Mouse (Mus musculus) midbrain, postnatal 0 days (tissue): ENCODE measurements around the gene Scrn2. TPM values are rescaled to one million over a fixed set of nuclear protein-coding genes. Genes with fewer than 3 reads are reported as not detected.

Source experiments
- ATAC-seq: fragments of 200-750 bp; cut with Nextera tagmentation; 2 replicates; pipeline ENCODE4 v1.8.0; 2017; ENCODE audit warnings: moderate number of reproducible peaks, mild to moderate bottlenecking, moderate TSS enrichment, moderate library complexity; ENCODE audit not compliant: low FRiP score
- DNase-seq: peaks from one replicate; pipeline ENCODE4 v3.0.0-alpha.2; 2015; ENCODE audit warnings: low spot score
- H3K27ac ChIP-seq: fragments of 300-500 bp; sonication (generic); 2 replicates; pipeline ENCODE4 v1.5.1; 2014; ENCODE audit warnings: low read depth, mild to moderate bottlenecking, low read length, mixed read lengths
- H3K27me3 ChIP-seq: fragments of 300-500 bp; sonication (generic); 2 replicates; pipeline ENCODE4 v1.6.1; 2014; ENCODE audit warnings: low read length, control low read depth, mixed read lengths; ENCODE audit not compliant: insufficient read depth
- H3K36me3 ChIP-seq: fragments of 300-500 bp; sonication (generic); 2 replicates; pipeline ENCODE4 v1.6.1; 2014; ENCODE audit warnings: low read length, control low read depth, mixed read lengths; ENCODE audit not compliant: insufficient read depth
- H3K4me1 ChIP-seq: fragments of 300-500 bp; sonication (generic); 2 replicates; pipeline ENCODE4 v1.6.1; 2014; ENCODE audit warnings: mild to moderate bottlenecking, control low read depth, antibody characterized with exemption, low read length, mixed read lengths; ENCODE audit not compliant: insufficient read depth
- H3K4me2 ChIP-seq: fragments of 300-500 bp; sonication (generic); 2 replicates; pipeline ENCODE4 v1.6.1; 2014; ENCODE audit warnings: low read depth, mild to moderate bottlenecking, low read length, mixed read lengths; ENCODE audit not compliant: poor library complexity, severe bottlenecking
- H3K4me3 ChIP-seq: fragments of 300-500 bp; sonication (generic); 2 replicates; pipeline ENCODE4 v1.5.1; 2014; ENCODE audit warnings: low read depth, mild to moderate bottlenecking, low read length, moderate library complexity
- H3K9ac ChIP-seq: fragments of 300-500 bp; sonication (generic); replicated peaks from 2 replicates; pipeline ENCODE4 v1.6.1; 2014; ENCODE audit warnings: mild to moderate bottlenecking, low read length, moderate library complexity, mixed read lengths; ENCODE audit not compliant: poor library complexity, severe bottlenecking
- H3K9me3 ChIP-seq: fragments of 300-500 bp; sonication (generic); 2 replicates; pipeline ENCODE4 v1.6.1; 2016; ENCODE audit warnings: low read length, control low read depth
- CTCF ChIP-seq: IDR thresholded peaks from 2 replicates; pipeline ENCODE4 v1.5.1; 2016; ENCODE audit warnings: antibody characterized with exemption, mild to moderate bottlenecking
- WGBS: fragments of 180-500 bp; shearing (Covaris S2); extraction: QIAGEN DNeasy Blood & Tissue Kit; methylation state at CpG from one replicate; pipeline ENCODE4 v1.1.7; 2014; 5-methylcytosine and 5-hydroxymethylcytosine counted together
- polyA plus RNA-seq: library from polyadenylated mRNA; unstranded; fragments of >200 nt; fragmentation: Nextera tagmentation; extraction: Ambion mirVana; gene quantifications from 2 replicates; pipeline ENCODE4 v1.2.1, GENCODE M21; 2015
- total RNA-seq: library from RNA; depleted of rRNA; stranded (reverse); fragments of >200 nt; gene quantifications from 2 replicates; pipeline ENCODE4 v1.2.3, GENCODE M21; 2014

Scrn2 gene
- total and polyA plus RNA-seq, 2 experiments from 2014 or later, result 11.1 to 22.3 TPM

DNA sequence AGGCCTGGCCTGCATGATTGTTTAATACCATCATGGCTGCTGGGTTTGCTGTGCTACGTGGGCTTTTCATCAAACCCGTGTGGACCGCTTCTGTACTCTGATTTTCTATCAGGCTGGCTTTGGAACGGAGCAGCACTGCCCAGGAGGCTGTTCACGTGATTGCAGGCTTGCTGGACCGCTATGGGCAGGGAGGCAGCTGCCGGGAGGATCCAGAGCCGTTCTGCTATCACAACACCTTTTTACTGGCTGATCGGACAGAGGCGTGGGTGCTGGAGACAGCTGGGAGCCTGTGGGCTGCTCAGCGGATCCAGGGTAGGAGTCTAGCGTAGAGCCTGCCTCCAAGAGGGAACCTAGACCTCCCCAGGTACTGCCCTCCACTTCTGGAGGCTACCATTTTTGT, 2.2 kb downstream of the Scrn2 start:
- 86% methylated on average over 12 of the region's 12 CpGs for WGBS
- no peak for DNase-seq
- no peak overlapping the region for H3K4me2 ChIP-seq

DNA sequence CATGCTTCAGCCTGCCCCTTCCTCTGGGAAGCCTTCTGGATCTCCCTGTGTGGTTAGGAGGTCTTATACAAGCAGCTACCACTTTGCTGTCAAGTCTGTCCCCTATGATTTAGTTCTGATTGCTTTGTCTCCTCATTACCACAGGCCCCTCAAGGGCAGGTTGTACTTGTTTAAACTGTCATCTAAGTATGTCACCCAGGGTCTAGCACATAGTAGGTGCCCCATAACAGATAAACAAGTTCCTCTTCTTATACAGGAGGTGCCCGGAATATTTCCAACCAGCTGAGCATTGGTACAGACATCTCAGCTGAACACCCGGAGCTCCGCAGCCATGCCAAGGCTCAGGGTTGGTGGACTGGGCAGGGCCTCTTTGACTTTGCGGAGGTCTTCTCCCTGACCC, 2.8 kb downstream of the Scrn2 start:
- DNase-seq (no peak), ATAC-seq (no peak)
- H3K4me3 ChIP-seq, result no peak overlapping the region
- H3K36me3 ChIP-seq, result 0 out of 2 replicates have a peak, but pooled peaks cover 2% of the 10 kb centered on the region
- no peak overlapping the region for H3K4me2 ChIP-seq
- H3K27me3 ChIP-seq, result no peaks in the 10 kb centered on the region
- H3K9me3 ChIP-seq, result no peaks in the 10 kb centered on the region
- WGBS, result 97% methylated on average over 4 of the region's 4 CpGs
- no peak overlapping the region for H3K27ac ChIP-seq
- no peak overlapping the region for H3K9ac ChIP-seq
- TF ChIP-seq CTCF, result no peak
- no peaks in the 10 kb centered on the region; the same call in 1 of the 2 replicates for H3K4me1 ChIP-seq

More for the DNA sequence above, 2.2 kb downstream of the Scrn2 start:
- ATAC-seq, result no peak
- Histone ChIP-seq H3K36me3 (0 out of 2 replicates have a peak, but pooled peaks cover 2% of the 10 kb centered on the region), H3K4me1 (no peaks in the 10 kb centered on the region; the same call in 1 of the 2 replicates), H3K9me3 (no peaks in the 10 kb centered on the region), H3K27ac (no peak overlapping the region), H3K9ac (no peak overlapping the region), H3K4me3 (no peak overlapping the region), H3K27me3 (no peaks in the 10 kb centered on the region)
- no peak for TF ChIP-seq CTCF

DNA sequence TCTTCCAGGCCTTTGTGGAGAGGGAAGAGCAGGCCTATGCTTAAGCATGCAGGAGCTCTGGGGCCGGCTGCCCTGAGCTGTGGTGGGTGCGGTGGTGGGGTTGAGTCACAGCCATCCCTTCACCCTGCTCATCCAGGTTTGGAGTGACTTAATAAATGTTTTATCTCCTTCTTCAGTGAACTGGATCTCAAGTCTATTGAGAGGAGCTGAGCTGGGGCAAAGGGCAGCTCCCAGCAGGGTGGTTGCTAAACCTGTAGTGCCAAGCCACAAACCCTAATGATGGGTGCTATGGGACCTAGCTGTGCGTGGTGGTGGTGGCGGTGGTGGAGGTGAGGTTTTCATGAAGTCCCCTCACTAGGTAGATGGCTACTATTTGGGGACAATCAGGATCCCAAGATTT, 4.0 kb downstream of the Scrn2 start:
- no peak for DNase-seq
- no peak for TF ChIP-seq CTCF
- 86% methylated on average over 4 of the region's 4 CpGs for WGBS

DNA sequence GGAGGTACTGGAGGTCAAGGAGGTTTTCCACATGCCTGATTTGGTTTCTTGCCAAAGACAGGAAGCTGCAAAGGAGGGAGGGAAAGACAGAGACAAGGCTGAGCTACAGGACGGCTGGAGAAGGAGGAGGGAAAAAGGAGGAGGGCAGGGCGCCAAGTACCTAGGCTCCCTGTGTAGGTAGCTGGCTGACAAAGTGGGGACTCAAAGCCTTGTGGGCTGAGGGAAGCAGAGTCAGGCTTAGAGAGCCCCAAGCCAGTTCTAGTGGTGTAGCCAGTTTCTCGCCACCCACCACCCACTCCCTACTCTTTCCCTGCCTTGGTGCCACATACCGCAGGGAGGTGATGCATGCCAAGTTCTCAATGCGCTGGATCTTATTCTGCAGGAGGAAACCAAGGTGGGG, 6.4 kb downstream of the Scrn2 start:
- Histone ChIP-seq H3K4me3 (no peak overlapping the region), H3K27me3 (no peaks in the 10 kb centered on the region), H3K4me2 (no peak overlapping the region), H3K9me3 (no peaks in the 10 kb centered on the region), H3K4me1 (no peaks in the 10 kb centered on the region), H3K9ac (no peak overlapping the region), H3K27ac (no peak overlapping the region), H3K36me3 (0 out of 2 replicates have a peak, but pooled peaks cover 2% of the 10 kb centered on the region)
- WGBS, result 72% methylated on average over 5 of the region's 5 CpGs
- no peak for TF ChIP-seq CTCF
- DNase-seq, result no peak
- ATAC-seq, result no peak

More for the DNA sequence above, 4.0 kb downstream of the Scrn2 start:
- Histone ChIP-seq H3K36me3 (0 out of 2 replicates have a peak, but pooled peaks cover 2% of the 10 kb centered on the region), H3K9me3 (no peaks in the 10 kb centered on the region), H3K27ac (no peak overlapping the region), H3K4me2 (no peak overlapping the region), H3K4me1 (no peaks in the 10 kb centered on the region; the same call in 1 of the 2 replicates), H3K27me3 (no peaks in the 10 kb centered on the region), H3K9ac (no peak overlapping the region), H3K4me3 (no peak overlapping the region)
- no peak for ATAC-seq

DNA sequence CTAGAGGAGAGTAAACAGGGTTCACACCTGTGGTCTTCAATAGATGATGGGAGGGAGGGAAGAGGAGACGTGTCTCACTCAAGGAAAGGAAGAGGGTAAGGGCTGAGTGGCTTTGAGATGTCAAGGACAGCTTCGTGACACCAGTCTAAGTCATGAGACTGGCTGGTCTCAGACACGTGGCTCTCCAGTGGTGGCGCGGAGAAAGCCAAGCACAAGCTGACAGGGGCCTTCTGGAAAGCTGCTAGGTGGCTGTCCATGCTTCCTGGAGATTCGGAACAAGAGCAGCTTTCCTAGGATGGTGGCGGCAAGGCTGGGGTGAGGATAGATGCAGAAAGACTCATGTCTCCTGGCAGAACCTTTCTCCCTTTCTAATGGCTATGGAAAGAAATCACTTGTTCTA, 9.1 kb downstream of the Scrn2 start:
- no peak overlapping the region for H3K27ac ChIP-seq
- ATAC-seq (no peak), DNase-seq (no peak)
- no peaks in the 10 kb centered on the region for H3K9me3 ChIP-seq
- H3K4me1 ChIP-seq, result no peaks in the 10 kb centered on the region
- H3K4me3 ChIP-seq, result no peak overlapping the region
- no peak overlapping the region; the same call in 1 of the 2 replicates for H3K9ac ChIP-seq
- H3K4me2 ChIP-seq, result no peak overlapping the region
- TF ChIP-seq CTCF, result no peak
- H3K36me3 ChIP-seq, result no peaks in the 10 kb centered on the region
- H3K27me3 ChIP-seq, result no peaks in the 10 kb centered on the region
- WGBS, result 68% methylated on average over 7 of the region's 7 CpGs

DNA sequence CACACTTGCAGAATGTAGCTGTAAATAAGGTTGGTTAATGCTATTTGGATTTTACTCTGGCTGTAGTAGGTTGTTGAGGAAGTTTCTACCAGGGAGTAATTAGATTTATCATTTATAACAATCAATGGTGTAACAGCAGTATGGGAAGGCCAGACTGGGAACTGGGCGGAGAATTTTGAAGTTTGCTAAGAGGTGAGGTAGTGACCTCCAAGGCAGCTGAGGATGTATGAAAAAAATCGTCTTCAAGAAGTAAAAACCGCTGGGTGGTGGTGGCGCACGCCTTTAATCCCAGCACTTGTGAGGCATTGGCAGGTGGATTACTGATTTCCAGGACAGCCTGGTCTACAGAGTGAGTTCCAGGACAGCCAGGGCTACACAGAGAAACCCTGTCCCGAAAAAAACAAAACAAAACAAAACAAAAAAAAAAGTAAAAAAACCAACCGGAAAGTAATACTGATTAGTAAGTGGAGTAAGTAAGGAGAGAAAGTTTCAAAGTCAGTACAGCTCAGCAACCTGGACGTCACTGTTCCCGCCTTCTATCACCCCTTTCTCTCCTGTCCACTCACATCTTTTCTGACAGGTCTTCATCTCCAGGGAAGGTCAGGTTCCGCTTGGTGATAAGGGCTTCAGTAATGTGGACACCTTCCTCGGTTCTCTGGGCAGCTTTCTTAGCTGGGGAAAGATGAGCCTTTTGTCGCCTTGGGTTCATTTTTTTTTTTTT, 10.7 kb downstream of the Scrn2 start:
- ATAC-seq (no peak), DNase-seq (no peak)
- Histone ChIP-seq H3K4me3 (peak overlapping the region; percentile 72), H3K27ac (no peak overlapping the region), H3K9ac (0 out of 2 replicates have a peak overlapping the region, but pooled peaks have one; percentile 34), H3K4me1 (no peaks in the 10 kb centered on the region), H3K4me2 (peak overlapping the region; percentile 68), H3K36me3 (0 out of 2 replicates have a peak, but pooled peaks cover 3% of the 10 kb centered on the region), H3K9me3 (no peaks in the 10 kb centered on the region), H3K27me3 (no peaks in the 10 kb centered on the region)
- TF ChIP-seq CTCF, result no peak
- WGBS, result 47% methylated on average over 12 of the region's 12 CpGs
